Mouse (Mus musculus): Measurements from ENCODE around the gene Cd2ap.

The Cd2ap gene

DNA sequence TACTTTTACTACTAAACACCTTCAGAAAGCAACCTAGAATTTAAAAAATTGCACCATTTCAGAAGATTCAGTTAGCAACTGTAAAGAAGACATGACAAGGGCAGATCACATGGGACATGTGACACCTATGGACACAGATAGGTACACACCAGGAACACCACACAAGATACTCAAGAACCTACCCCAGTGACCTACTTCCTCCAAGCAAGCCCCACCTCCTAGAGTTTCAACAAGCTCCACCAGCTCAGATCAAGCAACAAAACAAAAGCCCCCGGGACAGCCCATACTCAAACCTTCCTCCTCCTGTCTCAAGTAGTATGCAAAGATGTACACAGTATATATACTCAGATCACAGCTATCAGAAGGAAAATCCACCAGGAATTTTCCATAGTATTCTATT is 16.1 kb downstream of the Cd2ap start:
- DNase-seq (ENCODE audit: low spot score in 2 of 2) = peak in 1 of 2 experiments; percentile 19

DNA sequence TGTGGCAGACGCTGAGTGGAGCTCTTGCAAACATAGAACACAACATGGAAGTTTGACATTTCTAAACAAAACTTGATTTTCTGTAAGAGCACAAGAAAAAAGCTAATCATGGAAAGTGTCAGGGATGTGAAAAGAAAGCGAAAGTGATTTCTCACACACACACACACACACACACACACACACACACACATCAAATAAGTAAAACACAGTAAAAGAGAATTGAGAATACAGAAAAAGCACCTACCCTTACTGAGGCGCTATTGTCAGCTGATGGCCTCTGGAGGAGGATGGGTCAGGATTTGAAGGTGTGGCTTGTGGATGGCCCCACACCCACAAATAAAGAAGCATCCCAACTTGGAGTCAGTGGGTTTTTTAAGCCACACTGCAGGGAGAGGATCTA is 19.0 kb downstream of the Cd2ap start:
- DNase-seq (ENCODE audit: low spot score in 2 of 2) = no peak

DNA sequence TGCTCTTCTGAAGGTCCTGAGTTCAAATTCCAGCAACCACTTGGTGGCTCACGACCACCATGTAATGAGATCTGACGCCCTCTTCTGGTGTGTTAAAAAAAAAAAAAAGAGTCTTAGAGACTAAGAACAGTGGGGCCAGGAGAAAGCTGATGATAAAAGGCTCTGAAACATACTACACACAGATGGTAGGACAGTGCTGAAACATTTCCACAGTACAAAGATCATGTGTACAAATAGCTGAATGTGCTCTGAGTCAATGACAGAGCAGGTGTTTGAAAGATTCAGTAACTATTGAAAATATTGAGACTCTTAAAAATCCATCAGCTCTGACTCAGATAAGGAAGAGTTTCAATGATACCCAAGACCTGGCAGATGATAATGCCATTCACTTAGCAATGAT is 29.4 kb downstream of the Cd2ap start:
- DNase-seq (ENCODE audit: low spot score in 2 of 2) = no peak

DNA sequence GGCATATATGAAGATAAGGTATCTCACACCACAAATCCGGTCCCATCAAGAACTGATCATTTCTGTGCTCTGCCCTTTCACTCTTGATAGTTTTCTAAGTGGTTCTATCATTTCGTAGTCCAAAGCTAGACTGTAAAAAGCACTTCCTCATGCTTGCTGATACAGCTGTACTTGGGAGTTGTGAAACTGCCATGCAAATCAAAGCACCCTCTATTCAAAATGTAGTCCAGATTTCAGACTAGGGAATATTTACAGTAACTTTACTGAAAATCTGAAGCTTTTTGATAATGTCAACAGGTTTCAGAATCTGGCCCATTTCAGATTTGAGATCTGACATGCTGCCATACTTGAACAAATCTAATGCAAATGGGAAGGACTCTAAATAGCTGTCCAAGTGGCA is 39.3 kb downstream of the Cd2ap start:
- no peak for DNase-seq (ENCODE audit: low spot score in 2 of 2)

DNA sequence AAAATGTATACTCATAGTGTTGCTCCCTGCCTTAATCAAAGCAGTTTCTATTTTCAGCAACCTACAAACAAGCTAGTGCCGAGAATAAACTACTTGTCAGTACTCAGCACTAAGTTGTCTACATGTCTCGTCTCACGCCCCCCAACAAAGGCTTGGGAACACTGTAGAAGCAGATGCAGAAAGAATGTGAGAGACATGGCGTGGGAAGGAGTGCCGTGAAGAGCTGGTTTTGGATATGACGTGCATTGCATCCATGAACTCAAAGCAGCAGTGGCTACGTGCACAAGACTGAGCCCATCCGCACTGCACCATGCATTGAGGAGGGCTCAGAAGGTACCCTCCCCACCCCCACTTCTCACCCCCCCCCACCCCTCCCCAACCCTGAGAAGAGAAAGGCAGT is 53.7 kb downstream of the Cd2ap start:
- no peak for DNase-seq (ENCODE audit: low spot score in 2 of 2)

DNA sequence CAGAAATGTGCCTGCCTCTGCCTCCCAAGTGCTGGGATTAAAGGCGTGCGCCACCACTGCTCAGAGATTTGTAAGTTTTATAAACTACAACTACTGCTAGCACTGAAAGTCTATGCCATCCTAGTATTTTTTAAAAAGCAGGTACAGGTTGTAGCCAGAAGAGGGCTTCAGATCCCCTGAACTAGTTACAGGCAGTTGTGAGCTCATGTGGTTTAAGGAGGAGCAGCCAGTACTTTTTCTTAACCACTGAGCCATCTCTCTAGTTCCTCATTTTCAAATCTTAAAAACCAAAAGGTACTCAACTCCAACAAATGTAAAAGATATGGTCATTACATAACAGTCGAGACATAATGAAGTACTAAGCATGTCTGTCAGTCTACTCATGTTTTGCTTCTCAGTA is 61.1 kb downstream of the Cd2ap start:
- DNase-seq (ENCODE audit: low spot score in 2 of 2) = peak in 1 of 2 experiments; percentile 7

DNA sequence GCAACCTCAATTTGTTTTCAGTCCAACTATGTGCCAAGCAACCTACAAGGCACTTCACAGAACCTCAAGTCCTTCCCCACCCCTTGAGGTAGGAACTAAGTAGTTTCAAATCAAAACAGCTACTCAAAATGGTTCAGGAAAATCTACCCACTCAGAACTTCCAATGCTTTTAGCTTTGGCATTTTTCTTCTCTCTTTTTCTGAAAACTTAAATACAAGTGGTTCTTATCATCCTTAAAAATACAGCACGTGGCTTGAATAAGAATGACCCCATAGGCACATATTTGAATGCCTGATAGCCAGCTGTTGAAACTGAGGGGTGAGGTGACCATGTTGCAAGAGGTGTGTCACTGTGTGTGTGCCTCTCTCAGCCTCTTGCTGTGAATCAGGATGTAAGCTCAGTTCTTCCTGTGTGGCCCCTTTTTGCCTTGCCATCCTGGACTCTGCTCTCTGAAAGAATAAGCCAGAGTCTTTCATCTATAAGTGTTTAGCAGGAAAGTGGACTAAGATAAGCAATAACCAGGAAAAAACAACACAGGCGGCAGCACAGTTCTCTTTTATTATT is 84.0 kb downstream of the Cd2ap start:
- no peak for DNase-seq (ENCODE audit: low spot score in 2 of 2)

DNA sequence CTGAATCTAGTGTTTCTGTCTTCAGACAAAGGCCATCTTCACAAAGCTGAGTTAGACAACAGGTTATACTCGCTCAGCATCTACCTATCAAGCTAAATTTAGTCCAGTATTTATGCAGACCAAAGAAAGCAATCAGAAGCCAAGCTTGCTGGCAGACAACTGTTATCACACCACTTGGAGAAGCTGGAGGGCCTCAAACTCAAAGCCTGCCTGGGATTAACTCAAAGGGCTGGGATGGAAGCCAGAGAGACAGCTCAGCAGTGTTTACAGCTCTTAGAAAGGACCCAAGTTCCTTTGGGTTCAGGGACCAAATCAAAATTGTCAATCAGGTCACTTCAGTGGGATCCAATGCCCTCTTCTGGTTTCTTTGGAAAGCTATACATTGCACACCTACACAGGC is 85.7 kb downstream of the Cd2ap start:
- DNase-seq (ENCODE audit: low spot score in 2 of 2) = no peak

DNA sequence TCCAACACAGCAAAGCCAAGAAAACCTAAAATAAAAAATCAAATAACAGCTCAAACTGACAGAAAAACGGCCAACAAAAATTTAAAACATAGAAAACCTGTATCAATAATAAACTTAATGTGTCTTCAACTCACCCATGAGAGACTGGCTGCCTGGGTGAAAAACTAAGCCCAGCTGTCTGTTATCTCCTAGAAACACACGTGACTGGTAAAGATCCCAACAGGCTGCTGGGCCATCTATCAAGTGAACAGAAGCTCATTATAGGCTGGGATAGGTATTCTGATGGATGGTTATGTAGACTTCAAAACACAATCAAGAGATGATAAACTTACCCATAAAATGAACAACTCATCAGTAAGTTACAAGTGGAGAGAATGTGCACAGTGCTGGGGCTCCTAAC is 86.7 kb downstream of the Cd2ap start:
- no peak for DNase-seq (ENCODE audit: low spot score in 2 of 2)

DNA sequence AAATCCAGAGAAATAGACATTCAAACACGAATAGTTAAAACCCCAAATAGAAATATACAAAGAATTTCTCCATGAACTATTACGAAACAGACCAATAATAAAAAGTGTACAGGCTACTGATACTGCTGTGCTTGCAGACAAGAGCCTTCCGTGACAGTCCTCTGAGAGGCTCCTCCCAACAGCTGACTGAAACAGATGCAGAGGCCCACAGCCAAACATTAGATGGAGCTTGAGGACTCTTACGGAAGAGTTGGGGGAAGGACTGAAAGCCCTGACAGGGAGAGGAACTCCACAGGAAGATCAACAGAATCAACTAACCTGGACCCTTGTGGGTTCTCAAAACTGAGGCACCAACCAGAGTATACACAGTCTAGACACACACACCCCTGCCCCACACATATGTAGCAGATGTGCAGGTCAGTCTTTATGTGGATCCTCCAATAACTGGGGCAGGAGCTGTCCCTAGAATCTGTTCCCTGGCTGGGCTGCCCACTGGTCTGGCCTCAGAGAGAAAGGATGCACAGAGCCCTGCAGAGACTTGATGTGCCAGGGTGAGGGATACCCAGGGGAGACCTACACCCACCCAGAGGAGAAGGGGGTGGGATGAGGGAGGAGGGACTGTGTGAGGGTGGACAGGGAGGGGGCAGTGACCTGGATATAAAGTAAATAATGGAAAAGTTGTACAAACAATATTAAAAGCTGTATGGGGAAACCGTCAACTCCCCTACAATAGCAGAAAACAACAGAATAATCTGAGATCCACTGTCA is 87.6 kb downstream of the Cd2ap start:
- no peak for DNase-seq (ENCODE audit: low spot score in 2 of 2)

DNA sequence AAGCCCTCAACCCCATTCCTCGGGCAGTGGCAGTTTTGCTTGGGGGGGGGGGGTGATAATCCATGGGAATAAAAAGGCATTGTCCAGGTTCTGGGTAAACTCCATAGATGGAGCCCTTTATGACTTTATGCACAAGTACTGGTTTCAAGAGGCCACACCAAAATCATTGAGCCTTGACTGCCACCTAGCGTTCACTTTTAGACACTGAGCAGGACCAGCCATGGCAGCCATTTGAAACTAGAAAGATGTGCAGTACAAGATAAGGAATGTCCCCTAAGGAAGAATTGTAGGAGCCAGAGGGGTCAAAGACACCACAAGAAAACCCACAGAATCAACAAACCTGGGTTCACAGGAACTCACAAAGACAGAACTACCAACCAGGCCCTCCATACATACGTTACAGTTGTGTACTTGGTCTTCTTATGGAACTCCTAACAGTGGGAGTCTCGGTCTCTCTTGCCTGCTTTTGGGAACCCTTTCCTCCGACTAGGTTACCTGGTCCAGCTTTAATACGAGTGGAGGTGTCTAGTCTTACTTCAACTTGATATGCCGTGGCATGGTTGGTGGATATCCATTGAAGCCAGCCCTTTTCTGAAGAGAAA is 94.2 kb downstream of the Cd2ap start:
- DNase-seq (ENCODE audit: low spot score in 2 of 2) = peak in 1 of 2 experiments; percentile 32

DNA sequence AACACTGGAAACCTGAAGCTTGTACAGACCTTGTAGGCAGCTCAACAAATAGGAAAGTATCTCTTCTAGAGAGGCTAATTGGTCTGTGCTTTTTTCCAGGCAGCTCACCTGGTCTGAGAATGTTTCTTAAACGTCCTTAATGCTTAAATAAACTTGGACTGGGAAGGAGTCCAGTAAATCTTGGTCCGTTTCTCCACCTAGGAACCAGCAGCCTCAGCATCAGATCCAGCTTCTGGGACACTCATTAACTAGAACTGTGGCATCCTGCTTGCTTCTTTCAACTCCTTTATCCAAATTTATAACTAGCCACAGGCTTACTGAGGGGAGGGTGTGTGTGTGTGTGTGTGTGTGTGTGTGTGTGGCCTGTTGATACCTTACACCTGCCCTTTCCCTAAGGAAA is 122.7 kb downstream of the Cd2ap start:
- no peak for DNase-seq (ENCODE audit: low spot score in 2 of 2)

DNA sequence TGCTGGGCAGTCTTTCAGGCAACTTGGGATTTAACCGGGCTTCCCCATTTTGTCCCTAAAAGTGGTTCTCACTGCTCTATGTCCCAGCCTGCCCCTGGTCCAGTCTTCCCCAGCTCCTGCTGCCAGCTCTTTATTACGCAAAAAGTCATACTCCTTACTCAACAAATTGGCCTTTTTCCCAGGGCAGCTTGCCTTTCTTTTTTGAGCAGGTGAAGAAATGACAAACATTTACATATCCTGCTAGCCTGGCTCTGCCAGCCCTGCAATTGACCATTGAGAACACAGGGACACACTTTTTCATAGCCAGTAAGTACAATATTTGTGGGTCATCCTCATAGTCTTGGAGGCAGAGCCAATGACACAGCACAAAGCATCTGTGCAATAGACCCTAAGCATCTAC is 124.3 kb downstream of the Cd2ap start:
- DNase-seq (ENCODE audit: low spot score in 2 of 2) = no peak

DNA sequence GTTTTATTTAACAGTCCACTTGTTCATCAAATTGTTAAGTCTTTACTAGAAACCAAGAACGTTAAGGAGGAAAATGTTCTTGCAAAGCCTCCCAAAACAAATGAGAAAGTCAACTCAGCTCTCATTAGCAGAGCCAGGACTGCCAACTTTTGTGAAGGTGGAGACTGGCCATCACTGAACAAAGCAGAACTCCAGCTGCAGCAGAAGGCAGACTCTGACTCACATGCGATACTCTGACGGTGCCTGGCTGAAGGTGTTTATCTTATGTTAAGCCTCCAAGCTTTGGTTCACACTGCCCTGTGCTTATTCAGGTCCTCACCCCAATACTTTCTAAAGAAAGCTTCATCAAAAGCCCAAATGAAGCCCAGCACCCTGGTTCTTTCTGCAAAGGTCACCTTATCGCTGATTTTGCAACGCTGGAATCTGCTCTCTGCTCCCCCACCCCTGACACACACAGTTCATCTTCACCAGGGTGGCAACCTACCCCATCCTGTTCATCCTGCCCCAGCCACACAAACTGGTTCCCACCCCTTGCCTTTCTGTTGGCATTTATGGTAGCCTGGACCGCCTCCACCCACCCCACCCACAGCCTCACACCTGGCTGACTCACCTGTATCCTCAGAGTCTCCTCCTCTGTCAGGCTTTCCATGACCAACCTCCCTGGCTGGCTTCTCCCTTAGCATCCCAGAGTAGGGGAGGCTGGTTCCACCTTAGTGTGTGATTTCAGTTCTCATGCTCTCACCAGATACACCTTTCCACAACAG is 130.6 kb downstream of the Cd2ap start:
- DNase-seq (ENCODE audit: low spot score in 2 of 2) = no peak

Measured in natural killer cell, adult 2 months (primary cell).